ENCODE assay signal across 15 mouse cellular contexts in genomic region chr9:103000384-103000783, GRCm38 (mm10). TPM values are rescaled to one million over a fixed set of nuclear protein-coding genes. Genes with fewer than 3 reads are reported as not detected.
DNase-seq lines count a peak whose midpoint lies in the region.
"Had no signal": no experiment of that assay in that cellular context is flagged by ENCODE, and none has a peak within 500 bp of the region (broad histone marks: within the 10 kb centered on the region; RNA-seq: fewer than 3 reads in every experiment).

No protein-coding gene starts in this region.

- DNase-seq in ES-CJ7 (ENCODE audit: low read depth, low spot score) = peak; percentile 98
- DNase-seq in WW6 (ENCODE audit: low read depth, low spot score) = peak; percentile 73
- DNase-seq in mesoderm, embryonic 11.5 days (ENCODE audit: low read depth, low spot score) = peak; percentile 22
- DNase-seq in testis, postnatal 14 days (ENCODE audit: low spot score) = no peak
- DNase-seq in left cerebral cortex, postnatal 10 days (ENCODE audit: extremely low spot score in 1 of 2, low spot score in 2 of 2) = no peak
- DNase-seq in urinary bladder, postnatal 25 days (ENCODE audit: low spot score) = no peak
- DNase-seq: adrenal gland, postnatal 10 days; adrenal gland, postnatal 36 days; cerebellum, adult 18-20 months; cerebellum, adult 9-10 months; cerebellum, postnatal 14 days; forebrain, postnatal 0 days; gastrocnemius, adult 2 months; gastrocnemius, postnatal 14 days; heart, adult 11 months had no signal

- intact Hi-C loops in left cerebral cortex, postnatal 10 days (cut with DNase I) = no loop called here

RNA-seq across cellular contexts. Expression of gene Slco2a1, which starts 11.9 kb away (rescaled TPM):
- total RNA-seq in left cerebral cortex, postnatal 10 days (2021) = 1 to 10 TPM; 1.9 to 3.2 TPM

Comparison
In these comparisons a context has a peak if more than half of its experiments do, and no peak if none do; other contexts are left out.
1. DNase-seq: peak in ES-CJ7 (single experiment), WW6 (single experiment) and mesoderm, embryonic 11.5 days (single experiment); none in testis, postnatal 14 days (single experiment), left cerebral cortex, postnatal 10 days (0 of 2) and urinary bladder, postnatal 25 days (single experiment).